Mouse (Mus musculus) megakaryocyte-erythroid progenitor cell, adult 5-6 weeks (primary cell): Measurements from ENCODE around the gene Fam76b. TPM values are rescaled to one million over a fixed set of nuclear protein-coding genes. Genes with fewer than 3 reads are reported as not detected.
"Not testable (repeated sequence)": the region's sequence is repeated elsewhere in the genome, so short reads cannot be mapped to it uniquely, and the experiment has no call there.

Experiments used
- ATAC-seq: replicated peaks from 2 replicates; pipeline ENCODE4 v1.8.0; 2016; ENCODE audit warnings: mild to moderate bottlenecking, inconsistent platforms; ENCODE audit not compliant: severe bottlenecking, poor library complexity, low FRiP score, low TSS enrichment
- total RNA-seq, 2 experiments: library from RNA; stranded (forward) in 1 of 2; stranded (reverse) in 1 of 2; fragments of 200-1000, 215-1000 nt in 1 of 2; fragments of >200 nt in 1 of 2; fragmentation: Nextera tagmentation in 1 of 2; gene quantifications; 2 replicates each; pipeline ENCODE4 v1.2.3; 2014 to 2017

Gene Fam76b
- total RNA-seq (2014; fragmentation: Nextera tagmentation) (31.0 and 36.0 TPM in 2 replicates), total RNA-seq (2017) (37.7 and 72.3 TPM in 2 replicates)

GRCm38 (mm10) chr9:13827406-13828086, at the start of gene Fam76b:
Fam76b (plus strand) TSS chr9:13827716.
- ATAC-seq: peak; percentile 86

DNA sequence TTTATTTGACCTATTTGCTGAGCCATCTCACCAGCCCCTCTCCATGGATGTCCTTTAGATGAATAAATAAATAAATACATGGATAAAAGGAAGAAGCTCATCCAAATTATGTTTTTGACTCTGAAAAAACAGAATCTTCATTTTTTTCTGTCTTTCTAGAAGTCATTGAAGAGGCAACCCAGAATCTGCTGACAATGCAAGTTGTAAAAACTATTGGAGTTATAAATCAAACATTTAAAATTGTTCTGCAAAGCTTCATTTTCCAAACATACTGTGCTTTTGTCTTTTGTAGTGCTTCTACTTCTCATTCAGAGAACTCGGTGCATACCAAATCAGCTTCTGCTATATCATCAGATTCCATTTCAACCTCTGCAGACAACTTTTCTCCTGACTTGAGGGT, 45.5 kb upstream of the Fam76b start:
- no peak for ATAC-seq

- not testable (repeated sequence) for ATAC-seq
Measured at GRCm38 (mm10) chr9:13790864-13791263, 36.7 kb upstream of the Fam76b start.

GRCm38 (mm10) chr9:13794302-13794701, 33.2 kb upstream of the Fam76b start:
- ATAC-seq: peak; percentile 66

DNA sequence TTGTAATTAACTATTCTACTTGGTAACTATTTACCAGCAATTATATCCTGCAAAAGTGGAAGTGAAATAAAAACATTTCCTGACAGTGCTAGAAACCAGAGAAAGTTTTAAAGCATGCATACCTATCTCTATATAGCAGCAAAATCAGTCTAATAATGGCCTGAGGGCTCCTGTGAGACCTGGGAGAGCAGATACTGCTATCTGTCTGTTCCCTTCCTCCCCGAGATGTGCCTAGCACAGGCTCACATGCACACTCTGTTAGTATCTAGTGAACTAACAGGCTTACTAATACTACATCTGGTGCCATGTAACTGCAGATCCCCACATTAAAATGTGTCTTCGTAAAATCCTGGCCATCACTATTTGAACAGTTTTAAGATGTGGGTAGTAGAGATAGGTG, 32.8 kb upstream of the Fam76b start:
- peak; percentile 84 for ATAC-seq

GRCm38 (mm10) chr9:13804480-13804879, 23.0 kb upstream of the Fam76b start:
- ATAC-seq: no peak

GRCm38 (mm10) chr9:13806854-13807253, 20.7 kb upstream of the Fam76b start:
- no peak for ATAC-seq

- ATAC-seq: no peak
Measured at GRCm38 (mm10) chr9:13807657-13808056, 19.9 kb upstream of the Fam76b start.

GRCm38 (mm10) chr9:13809937-13810336, 17.6 kb upstream of the Fam76b start:
- peak; percentile 65 for ATAC-seq

DNA sequence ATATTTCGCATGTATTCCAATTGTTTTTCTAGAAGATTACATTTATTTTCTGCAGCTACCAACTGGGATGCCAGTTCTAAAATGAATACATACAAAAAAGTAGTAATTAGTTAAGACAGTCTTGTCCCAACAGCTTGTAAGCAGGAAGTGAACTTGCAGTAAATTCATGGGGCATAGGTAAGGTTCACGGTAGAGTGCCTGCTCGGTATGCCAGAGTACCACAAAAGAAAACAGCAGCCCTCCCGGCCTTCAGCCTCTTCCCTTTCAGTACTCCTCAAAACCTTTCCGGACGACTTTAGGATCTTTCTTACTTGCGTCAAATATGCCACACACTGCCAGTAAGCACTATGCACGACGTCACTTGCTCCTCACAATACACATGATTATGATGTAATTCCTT, 9.1 kb upstream of the Fam76b start:
- no peak for ATAC-seq

GRCm38 (mm10) chr9:13820774-13821173, 6.7 kb upstream of the Fam76b start:
- ATAC-seq: no peak

GRCm38 (mm10) chr9:13825896-13826295, 1.6 kb upstream of the Fam76b start:
- no peak for ATAC-seq

DNA sequence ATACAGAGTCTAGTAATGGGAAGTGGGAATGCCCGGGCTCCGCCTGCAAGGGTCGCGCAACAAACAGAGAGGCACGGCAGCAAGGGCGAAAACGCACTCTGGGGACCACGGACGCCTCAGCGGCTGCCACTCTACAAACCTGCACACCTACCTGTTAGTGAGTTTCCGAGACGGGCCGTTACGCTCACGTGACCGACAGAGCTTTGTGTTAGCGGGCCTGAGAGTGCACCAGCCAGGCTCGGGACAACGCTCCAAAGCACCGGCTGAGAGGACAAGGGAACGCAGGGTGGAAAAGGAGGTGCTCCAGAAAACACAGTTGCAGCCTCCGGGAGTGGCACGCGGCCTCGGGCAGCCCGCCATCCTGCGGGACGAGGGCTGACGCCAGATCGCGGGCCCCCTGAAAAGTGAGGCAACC, 1.1 kb upstream of the Fam76b start:
- ATAC-seq: peak; percentile 24

- peak; percentile 85 for ATAC-seq
Measured at GRCm38 (mm10) chr9:13826832-13827405, 597 bp upstream of the Fam76b start, which contains the start of gene Cep57. Cep57 (minus strand) TSS chr9:13827107.

DNA sequence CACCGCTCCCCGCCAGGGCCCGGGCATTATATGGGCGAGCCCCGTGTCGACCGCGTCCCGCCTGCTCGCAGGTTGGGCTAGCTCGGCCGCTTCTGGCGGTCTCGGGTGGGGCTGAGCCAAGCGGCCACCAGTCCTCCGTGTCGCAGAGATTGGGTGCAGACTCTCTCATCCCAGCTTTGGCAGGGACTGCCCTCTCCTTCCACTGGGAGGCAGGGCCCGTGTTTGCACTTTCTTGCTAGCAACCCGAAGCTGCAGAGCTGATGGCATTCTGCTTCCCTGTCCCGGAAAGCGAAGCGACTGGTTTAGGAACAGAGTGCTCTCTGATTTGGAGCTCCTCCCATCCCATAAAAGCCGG, 548 bp downstream of the Fam76b start:
- peak; percentile 14 for ATAC-seq

- ATAC-seq: no peak
Measured at GRCm38 (mm10) chr9:13835256-13835655, 7.7 kb downstream of the Fam76b start.

DNA sequence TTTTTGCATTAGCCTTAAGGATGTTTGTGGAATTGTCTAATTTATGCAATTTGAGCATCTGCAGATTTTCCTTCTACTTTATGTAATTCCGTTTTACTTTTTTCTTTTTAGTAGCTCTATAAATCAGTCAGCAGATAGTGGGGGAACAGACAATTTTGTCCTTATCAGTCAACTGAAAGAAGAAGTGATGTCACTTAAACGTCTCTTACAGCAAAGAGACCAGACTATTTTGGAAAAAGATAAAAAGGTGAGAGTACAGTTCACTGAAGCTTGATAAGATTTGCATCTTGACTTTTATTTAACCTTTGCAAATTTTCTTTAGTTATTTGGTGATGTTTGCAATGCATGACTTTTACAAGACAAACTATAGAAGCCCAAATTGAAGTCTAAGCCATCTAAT, 9.2 kb downstream of the Fam76b start:
- ATAC-seq: no peak

GRCm38 (mm10) chr9:13847591-13847990, 20.1 kb downstream of the Fam76b start:
- ATAC-seq: no peak

- ATAC-seq: peak; percentile 96
Measured at GRCm38 (mm10) chr9:13848481-13849480, 21.3 kb downstream of the Fam76b start.

DNA sequence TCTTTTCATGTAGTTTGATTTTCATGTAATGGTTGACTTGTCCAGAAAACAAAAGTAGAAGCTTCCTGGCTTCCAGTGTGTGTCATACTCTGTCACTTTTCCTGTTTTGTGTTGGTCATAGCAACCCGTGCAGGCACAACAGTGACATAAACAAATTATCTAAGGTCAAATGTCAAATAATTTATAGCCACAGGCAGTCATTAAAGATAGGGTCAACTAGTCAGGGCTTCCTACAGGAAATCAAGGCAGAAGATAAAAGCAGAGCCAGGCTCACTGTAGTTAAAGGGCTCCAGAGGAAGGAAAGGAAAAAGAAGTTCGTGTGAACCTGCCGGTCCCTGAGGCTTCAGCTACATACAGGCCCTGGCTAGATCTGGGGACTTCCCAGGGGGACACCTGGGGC, 26.4 kb downstream of the Fam76b start:
- ATAC-seq: no peak
